Mouse (Mus musculus) layer of hippocampus, postnatal 10 days (tissue): ENCODE data around the gene Eefsec. TPM values are rescaled to one million over a fixed set of nuclear protein-coding genes. Genes with fewer than 3 reads are reported as not detected.

Experiments
- DNase-seq, 2 experiments: peaks; one replicate each; pipeline ENCODE4 v3.0.0; 2021; ENCODE audit warnings: low spot score in 2 of 2
- total RNA-seq, 2 experiments: library from RNA; stranded (reverse); gene quantifications; 2 replicates each; pipeline ENCODE4 v1.2.3; 2021

Eefsec gene
- total RNA-seq, 2 experiments from 2014 or later, result 24.6 to 25.1 TPM

DNA sequence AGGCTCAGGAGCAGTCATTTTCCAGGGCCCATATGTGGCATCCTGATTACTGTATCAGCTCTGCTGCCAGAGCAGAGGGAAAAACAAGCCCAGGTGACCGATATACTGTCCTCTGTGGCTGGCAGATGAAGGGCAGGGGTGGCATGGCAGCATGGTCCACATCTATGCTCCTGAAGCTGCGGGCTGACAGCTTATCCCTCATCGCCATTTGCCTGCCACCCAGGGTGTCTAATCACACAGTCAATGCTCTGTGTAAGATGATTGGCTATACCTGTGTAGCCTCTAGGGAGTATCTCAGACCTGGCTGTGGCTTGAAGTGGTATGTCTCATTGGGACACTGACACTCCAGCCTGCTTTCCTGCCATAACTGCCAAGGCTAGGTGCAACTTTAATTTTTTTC lies 180.3 kb downstream of the Eefsec start:
- DNase-seq, result no peak

GRCm38 (mm10) chr6:88265355-88265754 lies 181.0 kb downstream of the Eefsec start:
- no peak for DNase-seq

- DNase-seq, result peak; percentile 34 to 54
These were observed 184.2 kb downstream of the Eefsec start for GRCm38 (mm10) chr6:88262160-88262559.

GRCm38 (mm10) chr6:88260645-88261044 lies 185.7 kb downstream of the Eefsec start:
- DNase-seq, result no peak

DNA sequence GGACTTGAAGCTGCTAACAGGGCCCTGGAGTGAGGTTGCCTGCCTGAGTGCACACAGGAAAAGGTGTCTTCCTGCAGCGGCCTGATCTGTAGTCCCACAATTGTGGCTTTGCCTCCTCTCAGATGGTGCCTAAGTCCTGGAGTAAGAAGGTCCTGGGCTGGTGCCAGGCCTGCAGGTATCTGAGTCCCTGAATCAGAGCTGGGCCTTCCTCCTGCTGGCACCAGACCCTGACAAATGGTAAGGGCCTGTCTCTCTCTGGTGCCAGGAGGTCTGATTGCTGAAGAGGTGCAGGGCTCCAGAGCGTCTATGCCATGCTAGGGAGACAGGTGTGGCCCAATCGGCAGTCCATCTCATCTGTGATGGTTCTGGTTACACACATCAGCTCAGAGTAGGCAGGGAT lies 186.7 kb downstream of the Eefsec start:
- no peak for DNase-seq

- no peak for DNase-seq
These were observed 190.9 kb downstream of the Eefsec start for GRCm38 (mm10) chr6:88255435-88255834.

- DNase-seq, result no peak
These were observed 192.3 kb downstream of the Eefsec start for GRCm38 (mm10) chr6:88254082-88254481.

GRCm38 (mm10) chr6:88251798-88252478 lies 194.4 kb downstream of the Eefsec start:
- DNase-seq, result no peak

- DNase-seq, result no peak
These were observed 194.9 kb downstream of the Eefsec start for GRCm38 (mm10) chr6:88251396-88251795.

GRCm38 (mm10) chr6:88249231-88249630 lies 197.1 kb downstream of the Eefsec start:
- no peak for DNase-seq

DNA sequence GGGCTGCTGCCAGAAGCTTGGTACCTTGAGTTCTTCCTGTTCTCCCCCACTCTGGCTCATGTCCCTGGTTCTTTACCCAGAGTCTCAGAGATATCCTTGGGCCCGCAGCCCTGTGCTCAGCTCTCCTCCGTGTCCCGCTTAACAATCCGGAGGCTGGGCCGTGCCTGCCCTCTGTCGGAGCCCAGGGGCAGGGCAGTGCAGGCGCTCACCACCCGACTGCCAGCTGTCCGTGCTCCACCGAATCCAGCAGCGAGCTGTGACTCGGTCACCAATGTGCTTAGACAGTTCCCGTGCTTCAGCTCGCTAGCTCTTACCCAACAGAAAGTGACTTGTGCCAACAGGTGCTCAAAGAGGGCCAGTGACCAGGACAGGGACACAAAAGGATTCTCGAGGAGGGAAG lies 203.7 kb downstream of the Eefsec start:
- peak; percentile 50 to 68 for DNase-seq

GRCm38 (mm10) chr6:88236513-88236912 lies 209.8 kb downstream of the Eefsec start:
- DNase-seq, result no peak

GRCm38 (mm10) chr6:88235983-88236382 lies 210.4 kb downstream of the Eefsec start:
- no peak for DNase-seq

DNA sequence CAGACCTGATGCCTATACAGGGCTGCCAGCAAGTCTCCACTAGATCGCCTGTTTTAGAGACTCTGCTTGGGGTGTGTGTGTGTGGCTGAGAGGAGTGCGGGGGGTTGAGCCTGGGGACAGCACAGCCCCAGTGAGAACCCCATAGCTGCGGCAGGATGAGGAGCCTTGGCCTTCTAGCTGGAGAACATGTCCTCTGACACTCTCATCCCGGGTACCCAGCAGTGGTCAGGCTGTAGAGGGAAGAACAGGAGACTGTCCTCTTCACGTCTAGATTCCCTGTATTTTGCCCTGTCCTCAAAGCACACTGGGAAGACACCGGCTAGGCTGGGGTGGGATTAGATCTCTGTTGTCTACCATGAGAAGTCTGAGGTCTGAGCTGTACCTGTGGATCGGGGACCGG lies 210.9 kb downstream of the Eefsec start:
- no peak for DNase-seq

GRCm38 (mm10) chr6:88233996-88234395 lies 212.3 kb downstream of the Eefsec start:
- no peak for DNase-seq

DNA sequence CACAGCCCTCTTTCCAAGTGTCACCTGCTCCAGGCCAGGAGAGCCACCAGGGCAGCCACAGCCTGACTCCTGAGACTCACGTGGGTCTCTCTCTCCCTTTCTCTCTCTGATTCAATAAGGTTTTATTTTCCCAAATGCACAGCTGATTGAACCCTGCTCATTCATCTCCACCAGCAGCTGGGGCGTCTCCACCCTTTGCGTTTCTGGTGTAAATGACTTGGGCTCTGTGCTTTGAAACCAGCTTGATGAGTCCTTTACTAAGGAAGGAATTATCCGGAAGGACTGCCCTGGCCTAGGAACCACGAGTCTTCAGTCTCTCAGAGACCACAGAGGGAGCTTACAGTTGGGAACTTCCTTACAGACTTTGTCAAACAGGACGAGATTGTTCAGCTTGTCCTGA lies 214.1 kb downstream of the Eefsec start:
- DNase-seq, result no peak

GRCm38 (mm10) chr6:88231821-88232220 lies 214.5 kb downstream of the Eefsec start:
- DNase-seq, result no peak

- DNase-seq, result no peak
These were observed 217.1 kb downstream of the Eefsec start for GRCm38 (mm10) chr6:88229221-88229620.

DNA sequence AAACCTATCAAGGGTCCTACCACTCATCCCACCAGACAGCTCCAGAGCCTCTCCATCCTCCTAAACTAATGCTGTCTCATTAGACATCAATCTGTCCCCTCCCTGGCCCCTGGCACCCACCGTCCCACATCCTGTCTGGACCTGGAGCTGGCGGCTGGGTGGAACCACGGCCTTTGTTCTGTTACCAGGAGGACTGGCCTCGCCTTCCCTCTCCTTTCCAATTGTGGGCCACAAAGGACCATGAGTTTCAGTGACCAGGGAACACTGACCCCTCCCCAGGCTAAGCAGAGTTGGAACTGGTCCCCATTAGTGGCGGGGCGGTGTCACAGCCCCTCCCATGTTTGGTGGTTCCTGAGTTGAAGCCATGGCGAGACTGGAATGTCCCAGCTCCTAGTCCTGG lies 218.8 kb downstream of the Eefsec start:
- DNase-seq, result no peak

DNA sequence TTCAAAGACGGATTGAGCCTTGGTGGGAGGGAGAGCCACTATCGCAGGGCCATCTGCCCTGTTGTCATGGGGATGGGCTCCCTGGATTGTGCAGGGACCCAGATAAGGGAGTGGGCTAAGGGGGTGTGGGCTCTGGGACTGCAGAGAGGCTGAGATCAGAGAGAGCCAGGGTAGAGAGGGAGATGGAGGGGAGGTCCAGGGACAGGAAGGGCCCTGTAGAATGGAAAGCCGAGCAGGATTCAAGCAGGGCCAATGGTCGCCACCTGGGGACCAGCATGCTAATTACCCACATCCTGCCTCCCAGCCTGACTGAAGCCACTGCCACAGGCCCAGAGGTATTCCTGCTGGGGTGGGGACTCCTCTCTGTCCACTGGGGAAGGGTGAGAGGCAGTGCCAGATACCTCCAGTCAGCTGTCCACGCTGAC lies 219.8 kb downstream of the Eefsec start:
- no peak for DNase-seq

- no peak for DNase-seq
These were observed 224.4 kb downstream of the Eefsec start, which contains the start of gene Dnajb8 for GRCm38 (mm10) chr6:88221968-88222367. Gene Dnajb8, plus strand, starts transcription at chr6:88222268.

DNA sequence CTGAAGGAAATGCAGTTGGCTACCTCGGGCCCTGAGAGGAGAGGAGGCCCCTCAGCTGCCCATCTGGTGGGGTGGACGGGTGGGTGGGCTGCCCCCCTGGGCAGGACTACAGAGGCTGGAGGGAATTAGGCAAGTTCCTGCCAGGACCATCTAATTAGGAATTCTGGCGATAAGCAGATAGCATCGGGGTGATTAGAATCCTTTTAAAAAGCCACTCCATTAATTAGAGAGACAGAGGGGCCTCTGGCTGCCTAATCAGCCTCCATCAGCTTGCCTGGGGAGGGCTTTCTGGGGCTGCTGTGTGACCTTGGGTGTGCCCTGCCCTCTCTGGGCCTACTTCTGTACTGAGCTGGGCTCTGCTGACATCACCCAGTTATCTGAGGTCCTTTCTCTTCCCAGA lies 227.2 kb downstream of the Eefsec start:
- DNase-seq, result no peak

GRCm38 (mm10) chr6:88216199-88216598 lies 230.1 kb downstream of the Eefsec start:
- no peak for DNase-seq
